Mouse (Mus musculus) testis, postnatal 14 days (tissue): ENCODE measurements around the gene Gm17622.

Experiments
- DNase-seq: peaks from one replicate; pipeline ENCODE4 v3.0.0; 2021; ENCODE audit warnings: low spot score

The Gm17622 gene

GRCm38 (mm10) chr13:96511262-96511661 is 20.7 kb downstream of the Gm17622 start:
- DNase-seq = no peak

GRCm38 (mm10) chr13:96511893-96512292 is 21.4 kb downstream of the Gm17622 start:
- no peak for DNase-seq

DNA sequence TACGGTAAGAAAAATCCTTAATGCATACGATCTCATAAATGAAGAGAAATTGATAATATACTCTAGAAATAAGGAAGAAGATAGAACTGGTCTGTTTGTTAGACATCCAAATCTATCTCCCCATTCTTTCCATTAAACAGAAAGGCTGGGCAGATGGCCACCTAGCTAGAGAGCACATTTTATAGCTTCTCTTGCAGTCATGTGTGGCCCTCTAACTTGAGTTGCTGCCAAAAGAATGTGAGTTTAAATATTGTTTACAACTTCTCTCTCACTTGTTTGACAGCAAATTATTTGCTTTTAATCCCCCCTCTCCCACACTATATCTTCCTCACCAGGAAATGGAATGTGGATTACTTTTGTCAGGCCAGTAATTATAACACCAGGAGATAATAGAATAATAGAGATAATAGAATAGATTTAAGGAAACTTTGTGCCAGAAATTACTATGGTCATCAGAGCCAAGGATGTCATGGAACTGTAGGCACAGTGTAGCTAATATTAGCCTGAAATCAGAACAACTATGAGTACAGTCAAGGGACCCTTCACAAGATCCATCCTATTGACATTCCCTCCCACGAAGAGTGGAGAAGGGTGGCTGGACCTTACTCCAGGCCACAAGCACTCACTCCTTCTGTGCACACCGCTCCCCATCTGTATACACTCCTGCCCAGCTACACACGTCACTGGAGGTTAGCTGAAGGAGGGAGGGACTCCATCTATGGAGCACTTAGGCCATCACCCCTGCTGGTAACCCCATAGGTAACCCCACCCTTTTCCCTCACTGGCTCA is 23.8 kb downstream of the Gm17622 start:
- no peak for DNase-seq

GRCm38 (mm10) chr13:96516249-96516648 is 25.7 kb downstream of the Gm17622 start:
- DNase-seq = no peak

GRCm38 (mm10) chr13:96517335-96517734 is 26.8 kb downstream of the Gm17622 start:
- DNase-seq = no peak

DNA sequence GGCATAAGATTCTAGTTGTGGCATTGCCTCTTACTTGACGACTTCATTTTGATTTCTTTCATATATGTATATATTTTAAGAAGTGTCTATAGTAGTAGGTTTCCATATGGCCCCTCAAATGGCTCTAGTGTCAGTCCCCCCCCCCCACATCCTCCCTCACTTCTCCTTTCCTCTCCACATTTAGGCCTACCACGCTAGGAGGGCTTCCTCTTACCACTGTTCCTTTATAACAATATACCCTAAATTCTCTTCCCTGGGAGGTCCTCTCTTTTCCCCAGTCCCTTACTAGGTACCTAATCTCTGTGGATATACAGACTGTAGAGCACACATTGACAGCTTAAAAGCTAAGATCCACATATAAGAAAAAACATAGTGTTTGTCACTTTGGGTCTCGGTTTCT is 30.8 kb downstream of the Gm17622 start:
- DNase-seq = no peak

- no peak for DNase-seq
Measured at GRCm38 (mm10) chr13:96527022-96527421, 36.5 kb downstream of the Gm17622 start.

DNA sequence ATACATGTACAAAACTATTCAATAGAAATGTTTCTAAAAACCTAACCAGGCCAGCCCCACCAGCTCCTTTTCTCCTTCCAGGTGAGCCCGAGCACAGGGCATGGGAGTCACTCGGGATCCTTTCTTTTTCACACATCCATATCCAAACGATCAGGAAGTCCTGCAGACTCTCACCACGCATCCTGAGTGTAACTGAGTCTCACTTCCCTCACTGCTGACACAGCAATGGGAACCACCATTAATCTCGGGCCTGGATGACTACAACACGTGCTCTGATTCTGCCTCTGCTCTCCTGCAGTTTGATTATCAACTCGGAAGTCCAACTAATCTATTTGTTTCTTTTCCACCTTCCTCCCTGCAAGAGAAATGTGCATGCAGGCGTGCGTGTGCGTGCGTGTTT is 37.3 kb downstream of the Gm17622 start:
- DNase-seq = no peak

- DNase-seq = no peak
Measured at GRCm38 (mm10) chr13:96528776-96529175, 38.2 kb downstream of the Gm17622 start.

GRCm38 (mm10) chr13:96529542-96529941 is 39.0 kb downstream of the Gm17622 start:
- DNase-seq = no peak

DNA sequence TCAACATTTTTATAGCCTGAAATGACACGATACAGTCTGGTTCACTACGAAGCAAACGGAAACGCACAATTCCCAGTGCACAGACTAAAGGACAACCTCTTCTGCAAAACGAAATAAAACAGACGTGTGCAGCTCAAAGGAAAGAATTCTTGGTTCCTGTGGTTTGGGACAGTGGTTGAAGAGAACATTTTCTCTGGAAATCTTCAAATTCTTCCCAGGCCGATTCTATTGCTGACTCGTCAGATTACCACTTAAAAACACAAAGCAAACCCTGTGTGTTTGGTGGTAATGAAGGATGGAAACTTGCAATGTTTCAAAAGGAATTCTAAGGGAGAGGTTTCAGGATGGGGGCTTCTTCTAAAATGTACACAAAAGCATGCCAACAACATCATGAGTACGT is 39.5 kb downstream of the Gm17622 start:
- no peak for DNase-seq

DNA sequence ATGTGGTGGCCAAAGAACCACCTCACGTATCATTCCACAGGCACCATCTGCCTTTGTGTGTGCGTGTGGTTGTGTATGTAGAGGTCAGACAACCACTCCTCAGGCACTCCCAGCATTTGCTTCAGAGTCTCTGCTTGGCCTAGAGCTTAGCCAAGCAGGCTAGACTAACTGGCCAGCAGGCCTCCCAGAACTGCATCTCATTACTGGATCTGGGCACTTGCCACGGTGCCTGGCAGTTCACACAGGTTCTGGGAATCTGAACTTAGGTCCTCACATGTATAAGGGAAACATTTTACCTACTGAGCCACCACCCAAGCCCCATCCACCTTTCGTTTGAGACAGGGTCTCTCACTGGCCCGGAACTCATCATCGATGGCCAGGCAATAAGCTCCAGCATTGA is 41.6 kb downstream of the Gm17622 start:
- no peak for DNase-seq

DNA sequence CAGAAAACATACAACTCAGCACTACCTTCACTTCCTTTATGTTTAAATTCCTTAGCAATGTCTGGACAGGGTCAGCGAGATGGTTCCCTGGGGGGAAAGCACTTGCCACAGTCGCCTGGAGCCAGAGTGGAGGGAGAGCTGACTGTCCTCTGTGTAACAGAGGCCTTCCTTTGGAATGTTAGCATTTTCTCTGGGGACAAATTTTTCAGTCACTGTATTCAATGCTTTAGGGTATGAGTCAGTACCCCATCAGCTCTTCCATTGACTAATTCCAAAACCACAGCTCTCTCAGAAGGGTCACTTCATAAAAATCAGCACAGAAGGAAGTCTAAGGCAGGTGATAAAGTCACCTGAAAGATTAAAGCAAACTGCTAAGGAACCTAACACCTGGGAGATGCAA is 43.2 kb downstream of the Gm17622 start:
- DNase-seq = no peak

DNA sequence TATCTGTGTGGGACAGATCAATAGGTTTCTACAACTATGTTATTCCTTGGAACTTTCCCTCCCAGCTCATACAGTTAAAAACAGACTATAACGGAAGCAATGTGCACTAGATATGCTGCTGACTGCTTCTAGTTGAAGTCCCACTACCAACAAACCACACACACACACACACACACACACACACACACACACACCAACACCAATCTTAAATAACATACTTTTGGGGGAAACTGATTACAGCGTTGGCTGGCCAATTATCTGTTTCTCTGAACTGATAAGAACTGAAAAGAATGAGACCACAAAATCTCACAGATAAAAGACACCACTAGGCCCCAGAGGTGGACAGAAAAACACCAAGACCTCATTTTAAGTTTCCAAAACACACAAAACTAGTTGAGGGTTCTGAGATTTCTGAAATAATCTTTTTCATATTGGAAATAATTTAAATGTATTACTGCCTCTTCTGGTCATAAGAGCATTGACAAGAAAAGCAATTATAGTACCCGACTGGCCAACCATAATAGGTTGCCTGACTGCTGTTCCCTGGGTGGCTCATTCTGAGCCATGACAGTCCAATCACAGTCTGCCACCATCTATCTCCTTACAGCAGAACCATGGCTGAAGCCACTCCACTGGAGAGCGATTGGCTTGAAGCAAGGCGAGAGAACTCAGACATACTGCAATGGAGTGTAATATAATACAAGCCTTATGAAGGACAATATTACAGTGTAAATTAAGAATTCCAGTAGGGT is 46.5 kb downstream of the Gm17622 start:
- no peak for DNase-seq

GRCm38 (mm10) chr13:96538103-96538502 is 47.6 kb downstream of the Gm17622 start:
- no peak for DNase-seq
